Mouse (Mus musculus): ENCODE data around the gene Rps18. TPM values are rescaled to one million over a fixed set of nuclear protein-coding genes. Genes with fewer than 3 reads are reported as not detected.
"Not testable (repeated sequence)": the region's sequence is repeated elsewhere in the genome, so short reads cannot be mapped to it uniquely, and the experiment has no call there.

The Rps18 gene
- total RNA-seq, 1 experiment from 2014 or later, result 1,549 TPM

- ATAC-seq (replicated peaks; ENCODE audit: low read depth, poor library complexity, severe bottlenecking), result no peak
Measured at GRCm38 (mm10) chr17:33969394-33969793, 13.6 kb upstream of the Rps18 start.

GRCm38 (mm10) chr17:33968927-33969326, 13.1 kb upstream of the Rps18 start:
- ATAC-seq (replicated peaks; ENCODE audit: low read depth, poor library complexity, severe bottlenecking), result peak; percentile 24

- ATAC-seq (replicated peaks; ENCODE audit: low read depth, poor library complexity, severe bottlenecking), result peak; percentile 81
Measured at GRCm38 (mm10) chr17:33968489-33968888, 12.7 kb upstream of the Rps18 start.

GRCm38 (mm10) chr17:33965846-33966550, 10.2 kb upstream of the Rps18 start:
- ATAC-seq (replicated peaks; ENCODE audit: low read depth, poor library complexity, severe bottlenecking), result no peak

GRCm38 (mm10) chr17:33965082-33965845, 9.5 kb upstream of the Rps18 start:
- ATAC-seq (replicated peaks; ENCODE audit: low read depth, poor library complexity, severe bottlenecking), result no peak

- no peak for ATAC-seq (replicated peaks; ENCODE audit: low read depth, poor library complexity, severe bottlenecking)
Measured at GRCm38 (mm10) chr17:33962876-33963275, 7.1 kb upstream of the Rps18 start.

GRCm38 (mm10) chr17:33959948-33960347, 4.1 kb upstream of the Rps18 start:
- no peak for ATAC-seq (replicated peaks; ENCODE audit: low read depth, poor library complexity, severe bottlenecking)

GRCm38 (mm10) chr17:33959135-33959534, 3.3 kb upstream of the Rps18 start:
- no peak for ATAC-seq (replicated peaks; ENCODE audit: low read depth, poor library complexity, severe bottlenecking)

- no peak for ATAC-seq (replicated peaks; ENCODE audit: low read depth, poor library complexity, severe bottlenecking)
Measured at GRCm38 (mm10) chr17:33958451-33958850, 2.6 kb upstream of the Rps18 start.

- no peak for ATAC-seq (replicated peaks; ENCODE audit: low read depth, poor library complexity, severe bottlenecking)
Measured at GRCm38 (mm10) chr17:33957493-33957892, 1.7 kb upstream of the Rps18 start.

- ATAC-seq (replicated peaks; ENCODE audit: low read depth, poor library complexity, severe bottlenecking), result no peak
Measured at GRCm38 (mm10) chr17:33956336-33956735, 535 bp upstream of the Rps18 start.

- ATAC-seq (replicated peaks; ENCODE audit: low read depth, poor library complexity, severe bottlenecking), result no peak
Measured at GRCm38 (mm10) chr17:33954646-33955554, 901 bp downstream of the Rps18 start.

- ATAC-seq (replicated peaks; ENCODE audit: low read depth, poor library complexity, severe bottlenecking), result no peak
Measured at GRCm38 (mm10) chr17:33953961-33954565, 1.7 kb downstream of the Rps18 start.

GRCm38 (mm10) chr17:33953310-33953709, 2.5 kb downstream of the Rps18 start:
- no peak for ATAC-seq (replicated peaks; ENCODE audit: low read depth, poor library complexity, severe bottlenecking)

GRCm38 (mm10) chr17:33952879-33953278, 2.9 kb downstream of the Rps18 start:
- no peak for ATAC-seq (replicated peaks; ENCODE audit: low read depth, poor library complexity, severe bottlenecking)

GRCm38 (mm10) chr17:33952015-33952414, 3.8 kb downstream of the Rps18 start:
- ATAC-seq (replicated peaks; ENCODE audit: low read depth, poor library complexity, severe bottlenecking), result not testable (repeated sequence)

- ATAC-seq (replicated peaks; ENCODE audit: low read depth, poor library complexity, severe bottlenecking), result peak; percentile 48
Measured at GRCm38 (mm10) chr17:33951021-33951946, 4.5 kb downstream of the Rps18 start, which contains the start of gene B3galt4. TSS of gene B3galt4 (minus strand) at chr17:33951488.

- ATAC-seq (replicated peaks; ENCODE audit: low read depth, poor library complexity, severe bottlenecking), result no peak
Measured at GRCm38 (mm10) chr17:33950131-33950625, 5.6 kb downstream of the Rps18 start.
